Mouse (Mus musculus) MEL (cell line): ENCODE data around the gene Alg2. TPM values are rescaled to one million over a fixed set of nuclear protein-coding genes. Genes with fewer than 3 reads are reported as not detected.
A peak's percentile ranks its signal among the peaks of the same experiment; 100 is the strongest.

ENCODE experiments used
- DNase-seq: peaks from one replicate; pipeline ENCODE4 v3.0.0; 2011; ENCODE audit warnings: low read depth, low spot score
- H3K27ac ChIP-seq: 2 replicates; pipeline ENCODE4 v1.5.1; 2012; ENCODE audit warnings: low read depth, mild to moderate bottlenecking, control low read depth, low read length, moderate library complexity; ENCODE audit not compliant: control insufficient read depth
- H3K27me3 ChIP-seq, 2 experiments: fragments of 150-350 bp in 1 of 2; sonication (generic) in 1 of 2; 2 replicates each; pipeline ENCODE4 v1.6.1; 2012; ENCODE audit warnings: low read length in 2 of 2, mild to moderate bottlenecking in 2 of 2, improper control_type of control experiment in 1 of 2, moderate library complexity in 1 of 2; ENCODE audit not compliant: insufficient read depth in 2 of 2, control insufficient read depth in 1 of 2
- H3K36me3 ChIP-seq, 2 experiments: 2 replicates each; pipeline ENCODE4 v1.6.1; 2012 to 2014; ENCODE audit warnings: low read length in 2 of 2, improper control_type of control experiment in 1 of 2, inconsistent platforms in 1 of 2, mild to moderate bottlenecking in 1 of 2; ENCODE audit not compliant: insufficient read depth in 2 of 2, control insufficient read depth in 1 of 2
- H3K4me1 ChIP-seq, 2 experiments: fragments of 150-350 bp in 1 of 2; sonication (generic) in 1 of 2; 2 replicates each; pipeline ENCODE4 v1.6.1; 2012; ENCODE audit warnings: low read length in 2 of 2, improper control_type of control experiment in 1 of 2, mild to moderate bottlenecking in 1 of 2; ENCODE audit not compliant: insufficient read depth in 2 of 2, control insufficient read depth in 1 of 2
- H3K4me3 ChIP-seq, 2 experiments: fragments of 150-350 bp in 1 of 2; sonication (generic) in 1 of 2; 2 replicates each; pipeline ENCODE4 v1.5.1; 2012; ENCODE audit warnings: low read depth in 2 of 2, low read length in 2 of 2, mild to moderate bottlenecking in 2 of 2, moderate library complexity in 2 of 2, control low read depth in 1 of 2, improper control_type of control experiment in 1 of 2; ENCODE audit not compliant: control insufficient read depth in 1 of 2, insufficient read depth in 1 of 2
- H3K79me2 ChIP-seq: 2 replicates; pipeline ENCODE4 v1.6.1; 2012; ENCODE audit warnings: mild to moderate bottlenecking, low read length, moderate library complexity; ENCODE audit not compliant: control insufficient read depth, poor library complexity, insufficient read depth
- H3K9ac ChIP-seq: 2 replicates; pipeline ENCODE4 v1.6.1; 2012; ENCODE audit warnings: low read depth, mild to moderate bottlenecking, control low read depth, low read length, moderate library complexity; ENCODE audit not compliant: control insufficient read depth, poor library complexity, severe bottlenecking
- H3K9me3 ChIP-seq: fragments of 150-350 bp; sonication (generic); replicated peaks from 2 replicates; pipeline ENCODE4 v1.6.1; 2012; ENCODE audit warnings: mild to moderate bottlenecking, low read length, improper control_type of control experiment, moderate library complexity; ENCODE audit not compliant: insufficient read depth
- BHLHE40 ChIP-seq: IDR thresholded peaks from 2 replicates; pipeline ENCODE4 v1.6.1; 2012; ENCODE audit warnings: low read depth, mild to moderate bottlenecking, inconsistent platforms, low read length, improper control_type of control experiment, borderline replicate concordance
- CHD1 ChIP-seq: IDR thresholded peaks from 2 replicates; pipeline ENCODE4 v1.6.1; 2012; ENCODE audit warnings: low read depth, mild to moderate bottlenecking, inconsistent platforms, low read length, improper control_type of control experiment
- CHD2 ChIP-seq: IDR thresholded peaks from 2 replicates; pipeline ENCODE4 v1.6.1; 2011; ENCODE audit warnings: low read length, improper control_type of control experiment
- CTCF ChIP-seq, 3 experiments: IDR thresholded peaks in 2 of 3; conservative IDR thresholded peaks in 1 of 3; 2 replicates each; pipeline ENCODE4 v1.5.1; 2011 to 2012; ENCODE audit warnings: low read length in 3 of 3, low read depth in 2 of 3, mild to moderate bottlenecking in 2 of 3, improper control_type of control experiment in 1 of 3, inconsistent platforms in 1 of 3, mixed read lengths in 1 of 3, moderate library complexity in 1 of 3; ENCODE audit not compliant: control insufficient read depth in 1 of 3, insufficient read depth in 1 of 3, poor library complexity in 1 of 3, severe bottlenecking in 1 of 3
- ETS1 ChIP-seq: IDR thresholded peaks from 2 replicates; pipeline ENCODE4 v1.6.1; 2012; ENCODE audit warnings: low read depth, mild to moderate bottlenecking, inconsistent platforms, low read length, improper control_type of control experiment, moderate library complexity
- GATA1 ChIP-seq: IDR thresholded peaks from 2 replicates; pipeline ENCODE4 v1.6.1; 2011; ENCODE audit warnings: low read depth, low read length, improper control_type of control experiment
- HCFC1 ChIP-seq: IDR thresholded peaks from 2 replicates; pipeline ENCODE4 v1.6.1; 2012; ENCODE audit warnings: low read depth, mild to moderate bottlenecking, inconsistent platforms, low read length, improper control_type of control experiment, moderate library complexity
- MAX ChIP-seq: IDR thresholded peaks from 2 replicates; pipeline ENCODE4 v1.6.1; 2011; ENCODE audit warnings: low read length, improper control_type of control experiment
- MAZ ChIP-seq: IDR thresholded peaks from 2 replicates; pipeline ENCODE4 v1.6.1; 2012; ENCODE audit warnings: low read depth, mild to moderate bottlenecking, inconsistent platforms, low read length, improper control_type of control experiment
- MXI1 ChIP-seq: IDR thresholded peaks from 2 replicates; pipeline ENCODE4 v1.6.1; 2011; ENCODE audit warnings: mild to moderate bottlenecking, low read depth, low read length, improper control_type of control experiment
- NELFE ChIP-seq: IDR thresholded peaks from 2 replicates; pipeline ENCODE4 v1.6.1; 2011; ENCODE audit warnings: low read depth, low read length, improper control_type of control experiment
- NRF1 ChIP-seq: IDR thresholded peaks from 2 replicates; pipeline ENCODE4 v1.6.1; 2014; ENCODE audit warnings: low read depth, mild to moderate bottlenecking, inconsistent platforms, low read length, improper control_type of control experiment, moderate library complexity; ENCODE audit not compliant: poor library complexity, insufficient read depth, severe bottlenecking
- POLR2AphosphoS5 ChIP-seq: IDR thresholded peaks from 2 replicates; pipeline ENCODE4 v1.6.1; 2012; ENCODE audit warnings: low read depth, borderline replicate concordance, mild to moderate bottlenecking, inconsistent platforms, low read length, moderate library complexity, mixed read lengths
- RAD21 ChIP-seq: IDR thresholded peaks from 2 replicates; pipeline ENCODE4 v1.6.1; 2011; ENCODE audit warnings: mild to moderate bottlenecking, low read depth, low read length, improper control_type of control experiment
- SMC3 ChIP-seq: IDR thresholded peaks from 2 replicates; pipeline ENCODE4 v1.6.1; 2011; ENCODE audit warnings: low read depth, low read length, improper control_type of control experiment
- TAL1 ChIP-seq: IDR thresholded peaks from 2 replicates; pipeline ENCODE4 v1.6.1; 2012; ENCODE audit warnings: mild to moderate bottlenecking, inconsistent platforms, low read length, moderate library complexity, mixed read lengths
- TBP ChIP-seq: IDR thresholded peaks from 2 replicates; pipeline ENCODE4 v1.8.0; 2011; ENCODE audit warnings: low read depth, low read length, improper control_type of control experiment
- USF1 ChIP-seq: IDR thresholded peaks from 2 replicates; pipeline ENCODE4 v1.6.1; 2014; ENCODE audit warnings: low read depth, mild to moderate bottlenecking, inconsistent platforms, low read length, improper control_type of control experiment, moderate library complexity
- USF2 ChIP-seq, 2 experiments: IDR thresholded peaks; 2 replicates each; pipeline ENCODE4 v1.6.1; 2011 to 2012; ENCODE audit warnings: improper control_type of control experiment in 2 of 2, low read length in 2 of 2, borderline replicate concordance in 1 of 2, inconsistent platforms in 1 of 2, low read depth in 1 of 2, mild to moderate bottlenecking in 1 of 2; ENCODE audit not compliant: insufficient read depth in 1 of 2
- ZC3H11A ChIP-seq: IDR thresholded peaks from 2 replicates; pipeline ENCODE4 v1.6.1; 2012; ENCODE audit warnings: low read depth, mild to moderate bottlenecking, inconsistent platforms, low read length, improper control_type of control experiment
- ZKSCAN1 ChIP-seq: IDR thresholded peaks from 2 replicates; pipeline ENCODE4 v1.6.1; 2012; ENCODE audit warnings: low read depth, mild to moderate bottlenecking, inconsistent platforms, low read length, improper control_type of control experiment, moderate library complexity
- ZMIZ1 ChIP-seq: IDR thresholded peaks from 2 replicates; pipeline ENCODE4 v1.6.1; 2012; ENCODE audit warnings: low read depth, mild to moderate bottlenecking, inconsistent platforms, low read length, improper control_type of control experiment, moderate library complexity
- polyA plus RNA-seq, 2 experiments: library from polyadenylated mRNA; stranded (reverse) in 1 of 2; unstranded in 1 of 2; fragments of >175 nt in 1 of 2; fragments of >200 nt in 1 of 2; gene quantifications; 2 replicates each; pipeline versions ENCODE4 v1.2.1 to v1.2.4; 2012; ENCODE audit warnings: low replicate concordance in 2 of 2, low read depth in 1 of 2; ENCODE audit not compliant: insufficient read length in 2 of 2, insufficient read depth in 1 of 2, missing spikeins in 1 of 2
- total RNA-seq: library from RNA; depleted of rRNA; stranded (reverse); fragments of 300-350 nt; gene quantifications from 2 replicates; pipeline ENCODE4 v1.2.3, GENCODE M21; 2012

The Alg2 gene
- total and polyA plus RNA-seq, 3 experiments = 11.6 to 48.1 (median 31.3) TPM

DNA sequence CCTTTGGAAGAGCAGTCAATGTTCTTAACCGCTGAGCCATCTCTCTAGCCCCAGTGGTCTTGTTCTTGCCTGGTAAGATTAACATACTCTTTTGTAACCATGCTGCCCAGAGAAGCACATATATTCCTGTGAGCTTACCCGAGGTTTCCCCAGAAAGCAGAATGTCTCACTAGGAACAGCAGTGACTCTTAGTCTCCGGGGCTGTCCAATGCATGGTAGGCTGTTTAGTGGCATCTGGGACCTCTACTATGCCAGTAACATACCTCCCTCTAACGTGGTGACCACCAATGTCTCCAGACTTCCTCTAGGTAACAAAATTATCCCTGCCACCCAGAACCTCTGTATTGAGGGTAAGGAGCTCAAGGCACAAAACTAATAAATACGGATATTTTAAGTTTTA is 43.1 kb downstream of the Alg2 start:
- no peaks in the 10 kb centered on the region; a peak in 1 of 4 replicates for H3K27me3 ChIP-seq
- H3K4me3 ChIP-seq = no peak overlapping the region
- no peak overlapping the region for H3K9ac ChIP-seq
- no peak for DNase-seq
- TF ChIP-seq TBP = no peak
- no peak for TF ChIP-seq MXI1
- no peak for TF ChIP-seq USF2 (IDR thresholded peaks at IDR 0.05; ENCODE audit: borderline replicate concordance in 1 of 2, insufficient read depth in 1 of 2, low read depth in 1 of 2, low read length in 2 of 2)
- no peak for TF ChIP-seq RAD21
- no peak for TF ChIP-seq NELFE
- no peak for TF ChIP-seq HCFC1
- TF ChIP-seq BHLHE40 = no peak
- no peaks in the 10 kb centered on the region for H3K36me3 ChIP-seq
- no peaks in the 10 kb centered on the region for H3K4me1 ChIP-seq
- no peaks in the 10 kb centered on the region for H3K79me2 ChIP-seq
- no peak overlapping the region for H3K27ac ChIP-seq
- H3K9me3 ChIP-seq = no peaks in the 10 kb centered on the region

DNA sequence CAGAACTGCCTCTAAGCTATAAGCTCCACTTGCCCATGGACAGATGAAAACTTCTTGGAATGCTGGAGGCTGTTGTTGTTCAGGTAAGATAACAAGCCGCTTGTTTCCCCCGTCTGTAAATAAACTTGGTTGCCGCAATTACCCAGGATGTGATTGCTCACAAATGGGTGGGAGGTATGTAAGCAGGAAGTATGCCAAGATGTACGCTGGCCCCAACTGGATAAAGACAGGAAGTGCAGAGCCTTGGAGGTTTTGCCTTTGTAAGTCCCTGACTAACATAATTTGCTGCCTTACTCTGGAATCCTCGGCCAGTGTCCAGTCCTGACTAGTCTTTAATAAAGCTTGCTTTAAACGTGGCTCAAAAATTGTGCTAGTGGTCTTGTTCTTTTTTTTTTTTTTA is 43.6 kb downstream of the Alg2 start:
- H3K27me3 ChIP-seq = no peaks in the 10 kb centered on the region; a peak in 1 of 4 replicates
- H3K9me3 ChIP-seq = no peaks in the 10 kb centered on the region
- H3K79me2 ChIP-seq = no peaks in the 10 kb centered on the region
- no peak overlapping the region for H3K27ac ChIP-seq
- no peaks in the 10 kb centered on the region for H3K4me1 ChIP-seq
- TF ChIP-seq USF2 (IDR thresholded peaks at IDR 0.05; ENCODE audit: borderline replicate concordance in 1 of 2, insufficient read depth in 1 of 2, low read depth in 1 of 2, low read length in 2 of 2) (no peak), BHLHE40 (no peak), CTCF (IDR thresholded peaks at IDR 0.05 in 2 of 3, conservative IDR thresholded peaks at IDR 0.05 in 1 of 3; ENCODE audit: control insufficient read depth in 1 of 3, insufficient read depth in 1 of 3, low read depth in 2 of 3, low read length in 3 of 3, poor library complexity in 1 of 3, severe bottlenecking in 1 of 3) (no peak), NRF1 (no peak), SMC3 (peak; percentile 2; the same call in 1 of the 2 replicates), CHD2 (no peak), NELFE (no peak), POLR2AphosphoS5 (no peak), ZMIZ1 (no peak)
- H3K9ac ChIP-seq = no peak overlapping the region
- DNase-seq = peak; percentile 36
- no peak overlapping the region for H3K4me3 ChIP-seq
- no peaks in the 10 kb centered on the region for H3K36me3 ChIP-seq

DNA sequence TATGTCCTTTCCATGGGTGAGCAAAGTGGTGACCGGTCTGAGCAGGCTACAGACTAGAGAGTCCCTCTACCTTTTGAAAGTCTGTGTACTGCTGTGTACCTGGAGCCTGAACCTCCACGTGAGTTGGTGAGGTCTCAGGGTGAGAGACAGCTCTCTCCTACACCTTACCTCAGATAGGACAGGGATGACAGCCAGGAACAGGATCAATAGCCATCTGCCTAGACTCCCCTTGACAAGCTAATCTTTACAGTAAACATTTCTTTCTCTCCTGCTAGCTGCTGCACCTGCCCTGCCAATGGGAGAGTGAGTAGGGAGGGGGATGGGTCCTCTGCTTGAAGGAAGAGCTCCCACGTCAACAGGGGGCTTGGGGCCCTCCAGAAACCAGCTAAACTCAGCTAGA is 46.5 kb downstream of the Alg2 start:
- no peak for DNase-seq
- Histone ChIP-seq H3K36me3 (peaks cover 0 to under 1% of the 10 kb centered on the region in 2 experiments; a peak in 1 of 4 replicates), H3K27me3 (no peaks in the 10 kb centered on the region; a peak in 1 of 4 replicates), H3K4me1 (0 out of 4 replicates have a peak, but pooled peaks cover 0 to under 1% of the 10 kb centered on the region in 2 experiments), H3K79me2 (no peaks in the 10 kb centered on the region), H3K9ac (no peak overlapping the region), H3K4me3 (no peak overlapping the region), H3K27ac (no peak overlapping the region), H3K9me3 (no peaks in the 10 kb centered on the region)
- TF ChIP-seq RAD21 (no peak), MAX (no peak), ZMIZ1 (no peak), CHD1 (no peak), MAZ (no peak), GATA1 (no peak), USF1 (no peak), TAL1 (no peak), SMC3 (no peak), BHLHE40 (no peak), ZKSCAN1 (no peak), ETS1 (no peak), ZC3H11A (no peak), MXI1 (no peak), CTCF (IDR thresholded peaks at IDR 0.05 in 2 of 3, conservative IDR thresholded peaks at IDR 0.05 in 1 of 3; ENCODE audit: control insufficient read depth in 1 of 3, insufficient read depth in 1 of 3, low read depth in 2 of 3, low read length in 3 of 3, poor library complexity in 1 of 3, severe bottlenecking in 1 of 3) (no peak)
